Mouse (Mus musculus) granulocyte monocyte progenitor cell, adult 5-6 weeks (primary cell): ENCODE data around the gene Lipn. TPM values are rescaled to one million over a fixed set of nuclear protein-coding genes. Genes with fewer than 3 reads are reported as not detected.

Experiments
- ATAC-seq: replicated peaks from 2 replicates; pipeline ENCODE4 v1.8.0; 2016; ENCODE audit warnings: mild to moderate bottlenecking, moderate TSS enrichment, inconsistent platforms; ENCODE audit not compliant: poor library complexity, severe bottlenecking
- total RNA-seq, 2 experiments: library from RNA; stranded (forward) in 1 of 2; stranded (reverse) in 1 of 2; fragments of 200-712, 200-1000 nt in 1 of 2; fragments of >200 nt in 1 of 2; fragmentation: Nextera tagmentation in 1 of 2; gene quantifications; 2 replicates each; pipeline ENCODE4 v1.2.3; 2014 to 2017

Lipn gene
- not detected in 2 replicates for total RNA-seq (2014; fragmentation: Nextera tagmentation)
- total RNA-seq (2017): not detected in 2 replicates

GRCm38 (mm10) chr19:34066779-34067472 is at the start of gene Lipn:
TSS of gene Lipn (plus strand) at chr19:34067358.
- peak; percentile 87 for ATAC-seq

- no peak for ATAC-seq
Observed at GRCm38 (mm10) chr19:34021440-34022172, 45.6 kb upstream of the Lipn start.

- no peak for ATAC-seq
Observed at GRCm38 (mm10) chr19:34022759-34023158, 44.4 kb upstream of the Lipn start.

GRCm38 (mm10) chr19:34039731-34040130 is 27.4 kb upstream of the Lipn start:
- ATAC-seq: no peak

DNA sequence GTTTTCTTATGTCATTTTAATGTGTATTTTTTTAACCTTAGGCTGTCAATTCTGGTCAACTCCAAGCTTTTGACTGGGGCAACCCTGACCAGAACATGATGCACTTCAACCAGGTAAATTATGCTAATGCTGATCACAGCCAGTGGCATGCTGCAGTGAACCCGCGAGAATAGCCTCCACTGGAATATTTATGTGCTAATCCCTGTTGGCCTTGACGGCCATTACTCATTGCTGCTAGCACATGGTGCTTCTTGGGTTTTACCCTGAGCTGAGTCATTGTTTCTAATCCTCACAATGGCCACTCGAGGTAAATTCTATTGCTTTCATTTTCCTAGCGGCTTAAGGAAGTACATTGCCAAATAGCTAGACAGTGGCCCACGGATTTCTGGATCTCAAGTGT is 24.1 kb upstream of the Lipn start:
- 0 out of 2 replicates have a peak, but pooled peaks have one; percentile 14 for ATAC-seq

- ATAC-seq: no peak
Observed at GRCm38 (mm10) chr19:34049371-34050039, 17.7 kb upstream of the Lipn start.

DNA sequence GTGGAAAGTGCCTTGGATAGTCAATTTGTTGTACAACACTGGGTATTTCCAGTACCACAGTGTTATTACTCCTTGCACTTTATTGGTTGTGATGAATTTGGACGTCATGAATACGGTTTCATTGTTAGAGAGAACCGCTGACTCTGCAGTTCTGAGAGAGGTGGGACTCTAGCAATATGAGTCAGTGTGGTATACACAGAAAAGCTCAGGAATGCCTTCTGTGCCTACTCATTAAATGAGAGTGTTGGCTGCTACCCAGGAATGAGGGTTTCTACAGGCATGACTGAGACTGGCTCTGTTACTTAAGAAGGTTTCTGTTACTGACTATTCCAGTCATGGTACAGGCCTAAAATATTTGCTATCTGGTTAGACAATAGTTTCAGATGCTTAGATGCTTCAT is 15.7 kb upstream of the Lipn start:
- ATAC-seq: no peak

DNA sequence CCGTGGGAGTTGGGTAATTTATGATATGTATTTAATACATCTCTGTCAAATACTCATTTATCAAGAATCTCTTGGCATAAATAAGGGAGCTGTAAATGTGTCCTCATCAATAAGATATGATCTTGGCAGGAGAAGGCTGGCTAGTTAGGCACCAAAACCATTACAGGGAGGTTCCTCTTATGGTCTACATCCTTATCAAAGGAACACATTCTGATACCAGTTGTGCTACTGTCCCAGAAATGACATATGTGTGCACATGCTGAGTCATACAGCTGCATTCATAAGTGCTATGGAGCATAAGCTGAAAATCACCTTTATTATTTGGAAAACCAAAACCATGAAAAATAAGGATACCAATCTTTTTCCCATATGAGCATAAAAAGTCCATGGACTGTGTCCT is 3.6 kb upstream of the Lipn start:
- no peak for ATAC-seq

DNA sequence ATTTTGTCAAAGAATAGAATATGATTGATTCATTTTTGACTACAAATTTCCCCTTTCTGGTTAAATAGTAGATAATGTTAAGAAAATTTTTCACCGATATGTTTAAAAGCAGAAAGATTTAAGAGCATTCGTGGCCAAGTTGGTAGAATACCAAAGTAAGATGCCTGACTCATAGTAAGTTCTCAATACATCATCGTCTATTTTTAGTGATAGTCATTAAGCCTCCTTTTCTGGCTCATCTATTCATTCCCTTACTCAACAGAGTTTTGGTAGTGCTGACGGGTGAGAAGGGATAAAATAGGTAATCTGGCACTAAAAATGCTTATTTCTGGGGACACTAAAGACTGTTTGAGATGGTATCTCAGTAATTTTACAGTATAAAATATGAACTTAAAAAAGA is 3.1 kb upstream of the Lipn start:
- ATAC-seq: no peak

DNA sequence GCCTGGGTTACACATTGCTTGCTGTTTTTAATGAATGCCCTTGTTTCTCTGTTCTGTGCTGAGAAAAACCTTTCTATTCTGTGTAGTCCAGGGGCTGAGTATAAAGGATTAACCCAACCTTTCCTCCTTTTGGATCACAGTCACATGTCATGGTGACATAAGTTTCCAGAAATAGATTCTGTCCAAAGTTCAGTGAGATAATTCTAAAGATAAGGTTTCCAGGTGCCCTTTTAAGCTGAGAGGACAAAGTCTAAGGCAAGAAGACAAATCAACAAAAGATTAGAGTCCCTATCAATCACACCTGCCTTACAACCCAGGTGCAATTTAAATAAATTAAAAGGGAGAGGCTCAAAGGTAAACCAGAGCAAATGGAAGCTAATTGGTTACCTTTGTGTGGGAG is 7.1 kb downstream of the Lipn start:
- no peak for ATAC-seq

DNA sequence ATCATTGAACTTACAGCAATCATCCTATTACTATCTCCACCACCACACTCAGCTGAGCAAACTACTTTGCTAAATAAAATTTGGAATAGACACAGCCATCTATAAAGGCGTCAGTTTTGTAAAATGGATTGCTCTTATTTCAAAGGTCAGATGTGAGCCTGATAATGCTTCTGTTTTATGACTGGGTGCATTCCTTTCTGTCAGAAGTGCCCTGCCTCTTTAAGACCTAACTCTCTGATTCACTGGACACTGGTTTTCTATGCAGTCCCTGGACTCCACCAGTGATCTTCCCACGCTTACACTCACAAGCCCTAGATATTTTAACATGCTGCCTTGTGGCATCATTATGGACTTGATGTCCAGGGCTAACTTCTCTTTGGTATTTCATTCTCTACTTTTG is 11.0 kb downstream of the Lipn start:
- ATAC-seq: no peak

GRCm38 (mm10) chr19:34089011-34089680 is 22.0 kb downstream of the Lipn start:
- no peak for ATAC-seq

GRCm38 (mm10) chr19:34095381-34095780 is 28.2 kb downstream of the Lipn start:
- ATAC-seq: no peak

DNA sequence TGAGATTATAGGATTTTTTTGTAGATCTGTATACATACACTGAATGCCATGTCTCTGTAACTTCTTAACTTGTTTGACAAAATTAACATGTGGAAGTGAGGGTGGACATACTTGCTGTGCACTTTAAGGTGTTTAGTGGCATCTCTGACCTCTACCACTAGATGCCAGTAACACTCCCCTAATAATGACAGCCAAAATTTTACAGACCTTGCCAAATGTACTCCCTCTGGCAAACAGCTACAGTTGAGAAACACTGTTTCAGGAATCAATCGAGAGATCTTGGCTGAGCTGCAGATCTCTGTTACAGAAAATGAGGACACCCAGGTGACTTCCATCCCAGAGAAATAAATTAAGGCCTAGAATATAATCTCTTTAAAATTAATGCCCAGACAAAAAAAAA is 29.1 kb downstream of the Lipn start:
- ATAC-seq: no peak

GRCm38 (mm10) chr19:34100633-34101032 is 33.5 kb downstream of the Lipn start, which contains the start of gene Lipm:
TSS of gene Lipm (plus strand) at chr19:34100933.
- ATAC-seq: no peak

DNA sequence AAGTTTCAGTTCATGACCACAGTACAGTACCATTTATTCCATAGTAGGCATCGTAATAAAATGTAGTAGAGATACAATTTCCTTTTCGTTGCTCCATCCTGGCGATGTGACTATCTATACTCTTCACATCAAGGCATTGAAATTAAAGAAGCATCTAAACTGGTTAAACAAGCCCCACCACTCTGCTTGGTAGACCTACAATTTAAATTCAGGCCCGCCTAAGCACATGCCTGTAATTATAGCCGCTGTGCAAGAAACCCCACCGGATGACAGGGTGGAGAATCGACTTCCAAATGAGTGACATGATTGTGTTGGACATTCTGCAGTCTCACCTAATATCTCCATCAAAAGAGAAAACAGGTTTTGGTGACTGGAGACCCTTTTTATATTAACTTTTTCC is 34.7 kb downstream of the Lipn start:
- ATAC-seq: no peak

DNA sequence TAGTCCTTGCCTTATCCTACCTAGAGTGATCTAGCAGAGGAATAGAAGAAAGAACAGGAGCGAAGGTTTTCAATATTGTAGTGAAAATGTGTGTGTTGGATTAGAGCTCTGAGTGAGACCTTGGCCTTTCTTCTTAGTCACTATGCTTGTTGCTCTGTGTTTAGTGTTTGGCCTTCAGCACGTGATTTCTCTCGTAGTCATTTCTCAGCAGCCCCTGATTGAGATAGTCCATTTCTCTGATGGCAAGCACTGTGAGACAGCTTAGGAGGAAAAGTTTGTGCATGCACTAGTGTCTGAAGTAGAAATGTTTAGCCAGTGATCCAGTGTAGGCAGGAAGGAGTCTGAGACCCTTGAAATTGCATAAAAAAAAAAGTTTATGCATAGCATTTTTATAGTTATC is 37.7 kb downstream of the Lipn start:
- ATAC-seq: no peak

GRCm38 (mm10) chr19:34119102-34119501 is 51.9 kb downstream of the Lipn start:
- no peak for ATAC-seq

GRCm38 (mm10) chr19:34119653-34120052 is 52.5 kb downstream of the Lipn start:
- ATAC-seq: no peak

DNA sequence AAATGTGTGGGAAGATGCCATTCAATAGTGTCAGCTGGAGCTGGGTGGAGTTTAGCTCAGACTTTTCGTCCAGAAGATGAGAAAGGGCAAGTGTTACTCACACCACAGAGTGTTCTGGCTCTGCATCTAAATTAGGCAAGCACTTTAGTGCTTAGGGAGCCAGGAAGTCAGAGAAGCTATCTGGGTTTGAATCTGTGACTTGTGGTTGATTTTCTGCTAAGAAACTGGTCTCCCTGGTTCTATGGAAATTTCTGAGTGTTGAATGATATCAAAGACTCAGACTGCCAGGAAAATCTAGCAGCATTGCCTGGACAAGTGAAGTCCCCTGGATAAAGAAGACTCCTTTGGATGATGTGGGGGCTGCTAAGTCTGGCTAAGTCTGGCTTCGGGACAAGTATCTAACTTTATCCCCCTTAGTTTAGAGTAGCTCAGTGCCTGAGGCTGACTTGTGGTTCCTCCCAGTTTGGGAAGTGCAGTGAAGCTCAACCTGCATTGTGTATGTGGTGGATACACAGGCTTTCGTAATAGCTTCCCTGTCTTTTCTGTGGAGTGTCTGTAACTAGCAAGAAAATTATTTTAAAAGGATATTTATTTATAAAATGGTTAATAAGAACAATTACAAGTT is 53.1 kb downstream of the Lipn start:
- ATAC-seq: no peak
